Mouse (Mus musculus) left cerebral cortex, postnatal 4 days (tissue): ENCODE results near the gene Fam227a. TPM values are rescaled to one million over a fixed set of nuclear protein-coding genes. Genes with fewer than 3 reads are reported as not detected.

ENCODE experiments used
- DNase-seq: peaks from one replicate; pipeline ENCODE4 v3.0.0-alpha.2; 2022
- intact Hi-C: fragments of 180-260 bp; cut with DNase I; formaldehyde crosslinking; loops from one replicate; pipeline ENCODE4 v1.15.1; 2025
- total RNA-seq, 2 experiments: library from RNA; stranded (reverse); gene quantifications; 2 replicates each; pipeline ENCODE4 v1.2.3; 2021

The Fam227a gene
- 10 to 100 TPM; 13.5 to 17.2 TPM for total RNA-seq

- intact Hi-C loops = no loop called here
Measured at GRCm38 (mm10) chr15:79658531-79659375, at the start of gene Fam227a, which contains the start of gene Cby1. Gene Fam227a, minus strand, starts transcription at chr15:79658956. Gene Cby1, plus strand, starts transcription at chr15:79659199.

GRCm38 (mm10) chr15:79708229-79708822 lies 49.6 kb upstream of the Fam227a start:
- DNase-seq = no peak
- intact Hi-C loops = no loop called here

More at GRCm38 (mm10) chr15:79658531-79659375, at the start of gene Fam227a, which contains the start of gene Cby1:
- DNase-seq = peak; percentile 97

- DNase-seq = no peak
- intact Hi-C loops = no loop called here
Measured at GRCm38 (mm10) chr15:79706603-79707214, 48.0 kb upstream of the Fam227a start.

GRCm38 (mm10) chr15:79697558-79698187 lies 38.9 kb upstream of the Fam227a start:
- no peak for DNase-seq
- intact Hi-C loops = no loop called here

- peak; percentile 69 for DNase-seq
- intact Hi-C loops = no loop called here
Measured at GRCm38 (mm10) chr15:79697011-79697410, 38.3 kb upstream of the Fam227a start.

GRCm38 (mm10) chr15:79696508-79696907 lies 37.8 kb upstream of the Fam227a start:
- no peak for DNase-seq

GRCm38 (mm10) chr15:79695516-79695915 lies 36.8 kb upstream of the Fam227a start:
- intact Hi-C loops = no loop called here
- no peak for DNase-seq

More at GRCm38 (mm10) chr15:79696508-79696907, 37.8 kb upstream of the Fam227a start:
- intact Hi-C loops = no loop called here

- intact Hi-C loops = no loop called here
- no peak for DNase-seq
Measured at GRCm38 (mm10) chr15:79694512-79694911, 35.8 kb upstream of the Fam227a start.

GRCm38 (mm10) chr15:79693740-79694139 lies 35.0 kb upstream of the Fam227a start:
- no peak for DNase-seq
- intact Hi-C loops = no loop called here

- DNase-seq = no peak
- intact Hi-C loops = no loop called here
Measured at GRCm38 (mm10) chr15:79692334-79692733, 33.6 kb upstream of the Fam227a start.

- peak; percentile 46 for DNase-seq
- intact Hi-C loops = no loop called here
Measured at GRCm38 (mm10) chr15:79691023-79691508, 32.3 kb upstream of the Fam227a start.

GRCm38 (mm10) chr15:79690426-79691022 lies 31.8 kb upstream of the Fam227a start, which contains the start of gene Gtpbp1:
Gene Gtpbp1, plus strand, starts transcription at chr15:79690845.
- intact Hi-C loops = no loop called here
- peak; percentile 98 for DNase-seq

GRCm38 (mm10) chr15:79689662-79690425 lies 31.1 kb upstream of the Fam227a start:
- intact Hi-C loops = no loop called here
- no peak for DNase-seq

GRCm38 (mm10) chr15:79688268-79688956 lies 29.7 kb upstream of the Fam227a start:
- DNase-seq = no peak
- intact Hi-C loops = no loop called here

GRCm38 (mm10) chr15:79687646-79688267 lies 29.0 kb upstream of the Fam227a start, which contains the start of gene Josd1:
Gene Josd1, minus strand, starts transcription at chr15:79687919.
- DNase-seq = peak; percentile 95
- intact Hi-C loops = no loop called here

- DNase-seq = peak; percentile 48
- intact Hi-C loops = no loop called here
Measured at GRCm38 (mm10) chr15:79687175-79687574, 28.4 kb upstream of the Fam227a start.

GRCm38 (mm10) chr15:79686046-79686869 lies 27.5 kb upstream of the Fam227a start:
- intact Hi-C loops = no loop called here
- DNase-seq = no peak
